Mouse (Mus musculus): ENCODE measurements at regions not wholly inside any gene's neighbourhood (a gene's known extent, or its start where the extent isn't known, plus 50 kb on each side); places are given as distances from the start of the nearest gene placed in this dataset.

GRCm38 (mm10) chr16:90619565-90620311 is 107.5 kb downstream of the Mis18a start:
- TF ChIP-seq CTCF (conservative IDR thresholded peaks at IDR 0.05; ENCODE audit: insufficient read depth, insufficient read length, low read depth, low read length) (no peak), POLR2A (IDR thresholded peaks at IDR 0.05; ENCODE audit: low read depth, low read length) (no peak)
